Mouse (Mus musculus): ENCODE data around the gene Kirrel3.

Kirrel3 gene

GRCm38 (mm10) chr9:34837700-34838462 lies 352.2 kb downstream of the Kirrel3 start:
- peak; percentile 3 for DNase-seq

DNA sequence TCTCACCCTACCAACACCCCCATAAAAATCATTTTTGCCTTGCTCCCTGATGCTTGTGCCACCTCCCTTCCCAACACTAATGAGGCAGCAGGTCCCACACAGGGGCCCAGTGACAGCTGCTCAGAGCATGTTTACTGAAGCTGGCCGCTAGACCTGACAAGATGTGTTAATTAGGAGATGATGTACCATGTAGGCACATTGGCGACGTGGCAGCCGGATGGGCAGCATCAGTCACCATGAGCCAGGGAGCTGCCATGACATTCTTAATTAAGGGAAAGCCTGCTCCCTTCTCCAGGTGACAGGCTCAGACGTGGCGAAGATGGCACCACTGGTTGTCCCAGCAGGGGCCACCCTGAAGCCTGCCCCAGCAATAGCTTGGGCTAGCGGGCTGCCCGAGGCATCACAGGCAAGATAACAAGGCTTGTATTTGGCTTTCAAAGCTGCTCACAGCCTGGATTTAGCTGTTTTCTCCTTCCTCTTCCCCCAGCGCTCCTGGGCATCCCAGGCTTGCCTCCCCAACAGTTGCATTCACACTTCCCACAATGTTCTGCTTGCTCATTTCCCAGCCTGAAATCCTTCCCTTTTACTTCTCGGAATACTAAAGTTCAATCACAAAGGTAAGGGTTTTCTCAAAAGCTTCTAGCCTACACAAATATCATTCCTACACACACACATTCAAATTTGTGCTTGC lies 357.7 kb downstream of the Kirrel3 start:
- no peak for DNase-seq

DNA sequence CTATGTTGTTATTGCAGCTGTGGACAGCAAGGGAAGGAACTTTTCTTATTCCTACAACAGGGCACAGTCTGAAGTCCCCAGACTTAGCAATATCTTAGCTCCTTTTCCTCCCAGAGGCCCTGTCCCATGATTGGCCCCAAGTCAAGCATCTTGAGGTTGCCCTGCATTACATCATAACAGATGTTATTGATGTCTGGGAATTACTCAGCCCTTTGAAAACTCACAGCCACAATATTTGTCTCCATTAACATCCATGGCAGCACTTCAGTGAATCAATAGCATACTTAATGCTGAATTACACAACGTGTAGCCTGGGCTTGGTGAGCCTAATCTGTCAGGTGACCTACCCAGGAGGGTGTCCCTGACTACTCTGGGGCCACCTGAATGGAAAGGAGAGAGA lies 360.7 kb downstream of the Kirrel3 start:
- no peak for DNase-seq

DNA sequence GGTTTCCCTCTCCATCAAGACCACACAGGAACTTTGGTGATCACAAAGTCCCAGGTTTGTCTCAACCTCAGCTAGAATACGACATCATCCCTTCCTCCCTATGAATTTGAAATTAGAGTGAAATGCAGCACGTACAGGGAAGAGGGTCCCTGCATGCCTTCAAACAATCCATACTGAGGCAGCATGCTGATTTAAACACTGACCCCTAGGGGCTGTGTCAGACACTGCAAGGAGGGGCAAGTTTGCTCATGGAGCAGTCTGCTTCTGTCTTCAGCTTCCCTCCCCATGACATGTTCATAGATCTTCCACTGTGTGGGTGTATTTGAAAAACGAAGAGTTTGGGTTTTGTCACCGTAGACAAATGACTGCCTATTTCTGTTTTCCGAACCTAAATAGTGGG lies 362.0 kb downstream of the Kirrel3 start:
- peak; percentile 7 for DNase-seq

DNA sequence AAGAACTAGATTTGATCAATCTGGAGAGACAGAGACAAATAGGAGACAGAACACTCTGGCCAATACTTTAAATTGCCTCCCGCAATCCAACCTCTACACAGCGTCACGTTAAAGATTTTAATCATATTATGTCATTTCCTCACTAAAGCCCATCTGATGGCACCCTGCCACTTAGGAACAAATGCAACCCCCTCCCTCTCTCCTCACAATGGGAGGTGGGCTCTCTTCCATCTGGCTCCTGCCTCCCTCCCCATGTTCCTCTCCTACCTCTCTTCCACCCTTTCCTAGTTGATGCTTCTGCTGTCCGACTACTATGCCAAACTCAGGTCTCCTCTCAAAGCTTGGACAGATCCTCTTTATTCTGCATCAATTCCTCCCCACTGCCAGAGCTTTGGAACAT lies 365.4 kb downstream of the Kirrel3 start:
- no peak for DNase-seq

DNA sequence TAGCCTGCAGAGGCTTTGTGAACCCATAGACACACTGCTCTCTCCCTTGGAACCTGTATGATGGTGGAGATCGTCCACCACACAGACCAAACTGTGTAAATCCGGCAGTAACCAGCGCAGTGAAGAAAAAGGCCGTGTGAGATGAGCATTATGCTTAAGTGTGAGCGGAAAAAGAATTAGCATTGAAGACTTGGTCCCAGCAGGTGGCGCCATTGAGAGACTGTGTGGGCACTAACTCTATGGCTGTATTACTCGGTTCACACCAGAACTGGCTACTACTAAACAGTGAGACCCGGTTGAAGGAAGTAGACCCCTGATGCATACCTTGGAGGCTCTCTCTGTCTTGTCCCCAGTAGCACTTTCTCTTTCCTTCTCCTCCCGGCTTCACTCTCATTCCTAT lies 371.9 kb downstream of the Kirrel3 start:
- DNase-seq, result no peak

- DNase-seq, result no peak
Measured at GRCm38 (mm10) chr9:34858071-34858470, 372.4 kb downstream of the Kirrel3 start.

GRCm38 (mm10) chr9:34860934-34861333 lies 375.2 kb downstream of the Kirrel3 start:
- DNase-seq, result no peak

DNA sequence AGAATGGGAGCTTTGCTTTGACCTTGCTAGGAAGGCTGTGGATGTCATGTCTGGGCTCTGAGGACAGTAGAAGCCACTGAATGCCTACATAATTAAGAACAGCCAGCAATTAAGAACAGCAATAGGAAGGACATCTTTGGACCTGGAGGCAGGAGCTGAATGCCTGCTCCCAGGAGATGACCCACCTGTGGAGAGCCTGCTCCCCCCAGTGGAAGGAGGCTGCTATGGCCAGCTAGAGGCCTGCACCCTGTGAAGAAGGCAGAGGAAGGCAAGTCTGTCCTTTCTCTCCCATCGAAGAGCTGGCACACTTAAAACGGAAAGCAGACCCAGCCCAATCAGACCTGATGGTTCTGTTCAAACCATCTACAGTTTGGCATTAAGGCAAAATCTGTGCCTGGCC lies 376.1 kb downstream of the Kirrel3 start:
- DNase-seq, result peak; percentile 24

DNA sequence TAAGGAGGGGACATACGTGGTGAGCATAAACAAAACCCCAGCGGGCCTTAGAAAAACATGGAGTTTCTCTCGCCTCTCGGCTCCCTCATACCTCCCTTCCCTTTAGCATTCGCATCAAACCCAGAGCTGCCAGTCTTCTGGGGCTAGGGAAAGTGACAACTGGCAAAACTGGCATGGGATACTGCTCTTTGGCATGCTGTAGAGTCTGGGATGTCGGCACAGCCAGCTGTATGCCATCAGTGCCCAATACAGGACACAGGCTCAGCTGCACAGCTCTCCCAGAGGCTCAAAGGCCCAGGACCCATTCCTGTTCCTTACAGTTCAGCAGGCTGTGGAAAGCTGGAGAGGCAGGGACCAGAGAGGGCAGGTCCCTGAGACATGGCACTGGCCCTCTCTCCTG lies 379.9 kb downstream of the Kirrel3 start:
- no peak for DNase-seq

DNA sequence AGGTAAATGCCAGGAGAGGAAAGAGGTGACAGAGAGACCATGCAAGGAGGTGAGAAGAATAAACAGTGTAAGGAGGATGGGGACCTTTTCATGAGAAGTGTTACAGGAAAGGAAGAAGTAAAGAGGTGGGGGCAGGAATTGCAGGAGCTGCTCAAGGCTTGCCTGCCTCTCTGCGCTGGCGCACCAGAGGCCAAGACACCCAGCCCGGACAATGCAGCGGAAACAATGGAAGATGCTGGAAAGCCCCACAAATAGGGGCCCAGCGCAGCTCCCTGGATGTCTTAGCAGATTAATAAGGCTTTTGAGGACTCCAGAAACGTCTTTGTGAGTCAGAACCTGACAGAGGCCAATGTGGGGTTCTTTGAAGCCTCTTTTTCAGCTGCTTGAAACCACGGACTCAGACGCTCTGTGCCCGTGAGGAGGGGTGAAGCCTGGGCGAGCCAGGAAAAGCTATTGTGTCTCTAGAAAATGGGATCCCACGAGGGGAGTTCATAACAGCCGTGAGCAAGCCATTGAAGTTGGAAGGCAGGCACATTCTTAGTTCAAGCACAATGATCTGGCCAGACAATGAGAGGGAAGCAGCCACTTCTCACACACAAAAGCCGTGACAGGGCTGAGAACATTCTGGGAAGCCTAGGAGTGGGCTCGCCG lies 385.7 kb downstream of the Kirrel3 start:
- no peak for DNase-seq

GRCm38 (mm10) chr9:34875238-34875637 lies 389.5 kb downstream of the Kirrel3 start:
- DNase-seq, result no peak

- DNase-seq, result no peak
Measured at GRCm38 (mm10) chr9:34877186-34877585, 391.5 kb downstream of the Kirrel3 start.

- no peak for DNase-seq
Measured at GRCm38 (mm10) chr9:34877799-34878198, 392.1 kb downstream of the Kirrel3 start.

GRCm38 (mm10) chr9:34881750-34882149 lies 396.1 kb downstream of the Kirrel3 start:
- DNase-seq, result no peak

GRCm38 (mm10) chr9:34882211-34882610 lies 396.5 kb downstream of the Kirrel3 start:
- no peak for DNase-seq

DNA sequence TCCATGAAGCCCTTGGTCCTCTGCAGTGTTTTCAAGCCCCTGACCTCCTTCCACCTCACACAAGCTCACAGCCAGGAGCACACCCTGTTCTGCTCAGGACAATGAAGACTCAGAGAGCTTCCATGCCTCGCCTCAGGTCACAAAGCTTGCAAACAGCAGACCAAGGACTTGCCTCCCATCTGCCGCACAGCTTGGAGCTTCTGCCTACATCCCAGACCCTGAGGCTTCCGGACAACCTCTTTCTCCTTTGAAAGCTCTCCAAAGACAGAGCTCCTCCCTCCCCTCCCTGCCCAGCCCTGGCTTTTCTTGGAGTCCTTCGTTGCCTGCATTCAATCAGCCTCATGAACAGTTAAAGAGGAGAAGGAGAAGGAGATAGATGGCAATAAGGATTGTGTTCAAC lies 397.4 kb downstream of the Kirrel3 start:
- no peak for DNase-seq

- DNase-seq, result no peak
Measured at GRCm38 (mm10) chr9:34884325-34884724, 398.6 kb downstream of the Kirrel3 start.

DNA sequence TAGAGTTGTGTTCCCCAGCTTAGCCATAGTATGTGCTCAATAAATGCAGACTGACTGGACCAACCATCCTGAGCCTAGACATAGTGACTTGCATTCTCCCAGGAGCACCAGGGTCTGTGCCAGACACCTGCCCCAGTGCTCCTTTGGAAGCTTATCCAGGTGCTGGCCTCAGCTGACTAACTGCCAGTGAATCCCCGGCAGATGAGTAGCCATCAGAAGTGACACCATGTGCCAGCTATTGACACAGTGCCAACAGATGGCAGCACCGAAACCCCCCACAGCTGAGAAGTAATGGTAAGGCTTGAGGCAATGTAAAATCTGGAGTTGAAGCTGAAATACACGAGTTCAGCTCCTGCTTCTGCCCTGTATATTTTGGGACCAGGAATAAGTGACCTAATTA lies 399.2 kb downstream of the Kirrel3 start:
- no peak for DNase-seq

DNA sequence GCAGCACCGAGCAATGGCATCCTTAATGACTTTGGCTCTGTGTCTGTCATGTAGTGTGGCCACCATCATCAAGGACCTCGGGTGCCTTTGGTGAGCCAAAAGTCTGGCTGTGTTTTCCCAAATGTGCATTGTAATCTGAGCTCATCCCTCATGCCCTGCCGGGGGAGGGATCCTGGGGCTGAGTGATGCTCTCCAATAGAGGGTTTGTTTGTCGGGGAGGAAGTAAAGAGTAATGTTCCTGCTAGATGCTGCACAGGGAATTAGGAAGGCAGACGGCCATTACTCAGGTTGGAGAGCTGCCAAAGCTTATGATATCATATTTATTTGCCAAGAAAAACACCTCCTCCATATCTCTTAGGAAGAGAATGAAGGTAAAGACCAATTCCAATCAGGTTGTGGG lies 401.1 kb downstream of the Kirrel3 start:
- no peak for DNase-seq

DNA sequence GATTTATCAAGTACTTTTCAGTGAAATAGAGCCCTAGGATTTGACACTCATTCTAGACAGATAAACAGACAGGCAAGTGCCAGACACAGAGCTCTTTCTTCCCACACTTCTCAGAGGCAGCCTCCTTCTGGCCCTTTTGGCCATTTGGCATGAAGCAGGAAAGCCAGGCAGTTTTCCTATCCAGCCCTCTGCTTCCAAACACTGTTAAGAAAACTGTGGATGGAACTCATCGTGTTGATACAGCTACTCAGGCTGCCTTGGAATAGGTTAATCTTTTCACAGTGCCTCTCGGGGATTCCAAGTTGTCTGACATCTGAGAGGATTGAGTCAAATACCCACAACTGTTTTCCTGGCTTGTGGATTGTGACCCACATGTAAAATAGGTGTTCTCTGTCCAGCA lies 401.5 kb downstream of the Kirrel3 start:
- DNase-seq, result no peak

GRCm38 (mm10) chr9:34888298-34888697 lies 402.6 kb downstream of the Kirrel3 start:
- no peak for DNase-seq

DNA sequence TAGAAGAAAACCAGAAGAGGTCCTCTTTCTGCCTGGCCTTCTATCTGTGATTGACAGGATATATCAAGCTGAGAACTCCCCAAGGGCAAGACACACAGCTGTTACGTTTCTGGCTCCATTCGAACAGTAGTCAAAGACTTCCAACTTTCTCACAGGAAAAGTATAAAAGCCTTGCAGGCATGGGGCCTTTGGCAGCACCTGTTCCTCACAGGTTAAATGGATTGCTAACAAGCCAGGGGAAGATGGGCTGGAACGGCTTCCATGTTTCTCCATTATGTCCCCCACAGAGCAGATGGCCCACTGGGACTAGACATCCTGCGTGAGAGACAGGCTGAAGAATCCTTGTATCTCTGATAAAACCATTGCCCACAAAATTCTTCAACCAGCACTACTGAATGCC lies 415.5 kb downstream of the Kirrel3 start:
- no peak for DNase-seq

- no peak for DNase-seq
Measured at GRCm38 (mm10) chr9:34901888-34902287, 416.2 kb downstream of the Kirrel3 start.
